Mouse (Mus musculus): Measurements from ENCODE around the gene Slc19a2. TPM values are rescaled to one million over a fixed set of nuclear protein-coding genes. Genes with fewer than 3 reads are reported as not detected.

Gene Slc19a2
- polyA plus RNA-seq, 1 experiment from 2014 or later, result 11.3 TPM

- H3K9me3 ChIP-seq (ENCODE audit: low read length), result no peaks in the 10 kb centered on the region
- H3K36me3 ChIP-seq (ENCODE audit: insufficient read depth, low read length), result no peaks in the 10 kb centered on the region
- peak overlapping the region; percentile 82 for H3K9ac ChIP-seq (replicated peaks; ENCODE audit: low read length)
- WGBS, result under 1% methylated on average over 33 of the region's 33 CpGs
- H3K27ac ChIP-seq (ENCODE audit: low read length), result peak overlapping the region; percentile 44
- peak overlapping the region; percentile 88 for H3K4me2 ChIP-seq (replicated peaks; ENCODE audit: low read depth, low read length)
- peak; percentile 24; the same call in 1 of the 2 replicates for ATAC-seq (ENCODE audit: low FRiP score, low TSS enrichment)
- peaks cover 23% of the 10 kb centered on the region for H3K4me1 ChIP-seq (ENCODE audit: insufficient read depth, low read length)
- H3K27me3 ChIP-seq (ENCODE audit: insufficient read depth, low read length), result no peaks in the 10 kb centered on the region
- peak overlapping the region; percentile 83 for H3K4me3 ChIP-seq (ENCODE audit: low read length)
Observed at GRCm38 (mm10) chr1:164249332-164249711, 476 bp downstream of the Slc19a2 start.

- no peaks in the 10 kb centered on the region for H3K9me3 ChIP-seq (ENCODE audit: low read length)
- ATAC-seq (ENCODE audit: low FRiP score, low TSS enrichment), result no peak
- H3K36me3 ChIP-seq (ENCODE audit: insufficient read depth, low read length), result no peaks in the 10 kb centered on the region
- peak overlapping the region; percentile 83 for H3K4me3 ChIP-seq (ENCODE audit: low read length)
- no peak overlapping the region for H3K27ac ChIP-seq (ENCODE audit: low read length)
- H3K4me2 ChIP-seq (replicated peaks; ENCODE audit: low read depth, low read length), result peak overlapping the region; percentile 88
- H3K9ac ChIP-seq (replicated peaks; ENCODE audit: low read length), result peak overlapping the region; percentile 82; the same call in 1 of the 2 replicates
- H3K27me3 ChIP-seq (ENCODE audit: insufficient read depth, low read length), result no peaks in the 10 kb centered on the region
- H3K4me1 ChIP-seq (ENCODE audit: insufficient read depth, low read length), result peaks cover 23% of the 10 kb centered on the region
- 49% methylated on average over 8 of the region's 8 CpGs for WGBS
Observed at GRCm38 (mm10) chr1:164250391-164251150, 1.7 kb downstream of the Slc19a2 start.

- Histone ChIP-seq H3K4me1 (ENCODE audit: insufficient read depth, low read length) (peaks cover 23% of the 10 kb centered on the region), H3K9ac (replicated peaks; ENCODE audit: low read length) (no peak overlapping the region), H3K27ac (ENCODE audit: low read length) (no peak overlapping the region), H3K4me2 (replicated peaks; ENCODE audit: low read depth, low read length) (no peak overlapping the region), H3K36me3 (ENCODE audit: insufficient read depth, low read length) (no peaks in the 10 kb centered on the region), H3K9me3 (ENCODE audit: low read length) (no peaks in the 10 kb centered on the region), H3K27me3 (ENCODE audit: insufficient read depth, low read length) (no peaks in the 10 kb centered on the region), H3K4me3 (ENCODE audit: low read length) (no peak overlapping the region)
- WGBS, result 85% methylated on average over 1 of the region's 1 CpGs
- no peak for ATAC-seq (ENCODE audit: low FRiP score, low TSS enrichment)
Observed at GRCm38 (mm10) chr1:164251438-164251837, 2.6 kb downstream of the Slc19a2 start.

- H3K4me2 ChIP-seq (replicated peaks; ENCODE audit: low read depth, low read length), result no peak overlapping the region
- WGBS, result 54% methylated on average over 5 of the region's 5 CpGs
- peaks cover 7% of the 10 kb centered on the region for H3K36me3 ChIP-seq (ENCODE audit: insufficient read depth, low read length)
- H3K27ac ChIP-seq (ENCODE audit: low read length), result no peak overlapping the region
- ATAC-seq (ENCODE audit: low FRiP score, low TSS enrichment), result no peak
- no peaks in the 10 kb centered on the region for H3K9me3 ChIP-seq (ENCODE audit: low read length)
- no peaks in the 10 kb centered on the region for H3K27me3 ChIP-seq (ENCODE audit: insufficient read depth, low read length)
- no peak overlapping the region for H3K4me3 ChIP-seq (ENCODE audit: low read length)
- H3K9ac ChIP-seq (replicated peaks; ENCODE audit: low read length), result no peak overlapping the region
- H3K4me1 ChIP-seq (ENCODE audit: insufficient read depth, low read length), result peaks cover 22% of the 10 kb centered on the region
Observed at GRCm38 (mm10) chr1:164252551-164252950, 3.7 kb downstream of the Slc19a2 start.

- Histone ChIP-seq H3K4me3 (ENCODE audit: low read length) (no peak overlapping the region), H3K27me3 (ENCODE audit: insufficient read depth, low read length) (no peaks in the 10 kb centered on the region), H3K9me3 (ENCODE audit: low read length) (no peaks in the 10 kb centered on the region), H3K4me1 (ENCODE audit: insufficient read depth, low read length) (peaks cover 12% of the 10 kb centered on the region), H3K36me3 (ENCODE audit: insufficient read depth, low read length) (peaks cover 7% of the 10 kb centered on the region), H3K4me2 (replicated peaks; ENCODE audit: low read depth, low read length) (no peak overlapping the region), H3K9ac (replicated peaks; ENCODE audit: low read length) (no peak overlapping the region), H3K27ac (ENCODE audit: low read length) (no peak overlapping the region)
- no peak for ATAC-seq (ENCODE audit: low FRiP score, low TSS enrichment)
- WGBS, result 74% methylated on average over 3 of the region's 3 CpGs
Observed at GRCm38 (mm10) chr1:164254836-164255235, 6.0 kb downstream of the Slc19a2 start.

GRCm38 (mm10) chr1:164260171-164261028 lies 11.6 kb downstream of the Slc19a2 start:
- ATAC-seq (ENCODE audit: low FRiP score, low TSS enrichment), result 0 out of 2 replicates have a peak, but pooled peaks have one; percentile 31
- H3K36me3 ChIP-seq (ENCODE audit: insufficient read depth, low read length), result peaks cover 17% of the 10 kb centered on the region
- no peaks in the 10 kb centered on the region for H3K27me3 ChIP-seq (ENCODE audit: insufficient read depth, low read length)
- H3K27ac ChIP-seq (ENCODE audit: low read length), result peak overlapping the region; percentile 39; the same call in 1 of the 2 replicates
- H3K4me3 ChIP-seq (ENCODE audit: low read length), result no peak overlapping the region
- no peaks in the 10 kb centered on the region for H3K4me1 ChIP-seq (ENCODE audit: insufficient read depth, low read length)
- WGBS, result 68% methylated on average over 16 of the region's 16 CpGs
- no peak overlapping the region; the same call in 1 of the 2 replicates for H3K9ac ChIP-seq (replicated peaks; ENCODE audit: low read length)
- H3K9me3 ChIP-seq (ENCODE audit: low read length), result no peaks in the 10 kb centered on the region
- H3K4me2 ChIP-seq (replicated peaks; ENCODE audit: low read depth, low read length), result no peak overlapping the region

- Histone ChIP-seq H3K9me3 (ENCODE audit: low read length) (no peaks in the 10 kb centered on the region), H3K27ac (ENCODE audit: low read length) (no peak overlapping the region), H3K27me3 (ENCODE audit: insufficient read depth, low read length) (no peaks in the 10 kb centered on the region), H3K9ac (replicated peaks; ENCODE audit: low read length) (no peak overlapping the region), H3K4me3 (ENCODE audit: low read length) (no peak overlapping the region), H3K4me2 (replicated peaks; ENCODE audit: low read depth, low read length) (no peak overlapping the region), H3K4me1 (ENCODE audit: insufficient read depth, low read length) (no peaks in the 10 kb centered on the region), H3K36me3 (ENCODE audit: insufficient read depth, low read length) (peaks cover 17% of the 10 kb centered on the region)
- no peak for ATAC-seq (ENCODE audit: low FRiP score, low TSS enrichment)
- WGBS, result 92% methylated on average over 7 of the region's 7 CpGs
Observed at GRCm38 (mm10) chr1:164261553-164261952, 12.7 kb downstream of the Slc19a2 start.

GRCm38 (mm10) chr1:164270941-164271340 lies 22.1 kb downstream of the Slc19a2 start:
- Histone ChIP-seq H3K4me2 (replicated peaks; ENCODE audit: low read depth, low read length) (no peak overlapping the region), H3K4me1 (ENCODE audit: insufficient read depth, low read length) (peaks cover 3% of the 10 kb centered on the region; the same call in 1 of the 2 replicates), H3K9ac (replicated peaks; ENCODE audit: low read length) (no peak overlapping the region), H3K9me3 (ENCODE audit: low read length) (no peaks in the 10 kb centered on the region), H3K27ac (ENCODE audit: low read length) (no peak overlapping the region), H3K27me3 (ENCODE audit: insufficient read depth, low read length) (no peaks in the 10 kb centered on the region), H3K36me3 (ENCODE audit: insufficient read depth, low read length) (no peaks in the 10 kb centered on the region), H3K4me3 (ENCODE audit: low read length) (no peak overlapping the region)
- ATAC-seq (ENCODE audit: low FRiP score, low TSS enrichment), result no peak
- 78% methylated on average over 7 of the region's 7 CpGs for WGBS

GRCm38 (mm10) chr1:164273659-164274058 lies 24.8 kb downstream of the Slc19a2 start:
- Histone ChIP-seq H3K4me2 (replicated peaks; ENCODE audit: low read depth, low read length) (no peak overlapping the region), H3K4me3 (ENCODE audit: low read length) (no peak overlapping the region), H3K4me1 (ENCODE audit: insufficient read depth, low read length) (peaks cover 3% of the 10 kb centered on the region; the same call in 1 of the 2 replicates), H3K9ac (replicated peaks; ENCODE audit: low read length) (no peak overlapping the region), H3K27me3 (ENCODE audit: insufficient read depth, low read length) (no peaks in the 10 kb centered on the region), H3K27ac (ENCODE audit: low read length) (no peak overlapping the region), H3K36me3 (ENCODE audit: insufficient read depth, low read length) (no peaks in the 10 kb centered on the region), H3K9me3 (ENCODE audit: low read length) (no peaks in the 10 kb centered on the region)
- no peak for ATAC-seq (ENCODE audit: low FRiP score, low TSS enrichment)
- WGBS, result 69% methylated on average over 6 of the region's 6 CpGs
